Mouse (Mus musculus) large intestine, adult 2 months (tissue): ENCODE data around the gene Cep44. TPM values are rescaled to one million over a fixed set of nuclear protein-coding genes. Genes with fewer than 3 reads are reported as not detected.

Experiments
- DNase-seq: peaks from one replicate; pipeline ENCODE4 v3.0.0-alpha.2; 2012; ENCODE audit warnings: low read depth, low spot score
- WGBS: fragments of 180-500 bp; shearing (Covaris S2); methylation state at CpG from one replicate; pipeline ENCODE4 v1.1.7; 2018; 5-methylcytosine and 5-hydroxymethylcytosine counted together
- polyA plus RNA-seq: library from polyadenylated mRNA; depleted of rRNA; stranded (reverse); fragments of >200 nt; gene quantifications from 2 replicates; pipeline ENCODE4 v1.2.3, GENCODE M21; 2012; rRNA removed

The Cep44 gene
- 5.7 and 7.4 TPM in 2 replicates for polyA plus RNA-seq

- under 1% methylated on average over 53 of the region's 53 CpGs for WGBS
- DNase-seq = peak; percentile 70
Observed at GRCm38 (mm10) chr8:56550558-56551360, at the start of gene Cep44, which contains the start of gene Fbxo8. Gene Cep44, minus strand, starts transcription at chr8:56551047. Gene Fbxo8, plus strand, starts transcription at chr8:56551090.

- WGBS = 96% methylated on average over 5 of the region's 5 CpGs
- DNase-seq = no peak
Observed at GRCm38 (mm10) chr8:56591502-56591901, 40.7 kb upstream of the Cep44 start.

GRCm38 (mm10) chr8:56591084-56591483 lies 40.2 kb upstream of the Cep44 start:
- no peak for DNase-seq
- WGBS = 78% methylated on average over 1 of the region's 1 CpGs

GRCm38 (mm10) chr8:56589004-56589403 lies 38.2 kb upstream of the Cep44 start:
- no peak for DNase-seq
- WGBS = 36% methylated on average over 2 of the region's 2 CpGs

- DNase-seq = no peak
Observed at GRCm38 (mm10) chr8:56582841-56583240, 32.0 kb upstream of the Cep44 start.

- 92% methylated on average over 4 of the region's 4 CpGs for WGBS
- DNase-seq = no peak
Observed at GRCm38 (mm10) chr8:56580918-56581317, 30.1 kb upstream of the Cep44 start.

- DNase-seq = no peak
- WGBS = 95% methylated on average over 9 of the region's 9 CpGs
Observed at GRCm38 (mm10) chr8:56566856-56567255, 16.0 kb upstream of the Cep44 start.

- no peak for DNase-seq
- 63% methylated on average over 4 of the region's 4 CpGs for WGBS
Observed at GRCm38 (mm10) chr8:56564399-56565047, 13.7 kb upstream of the Cep44 start.

- 61% methylated on average over 5 of the region's 5 CpGs for WGBS
- DNase-seq = no peak
Observed at GRCm38 (mm10) chr8:56552551-56553103, 1.8 kb upstream of the Cep44 start.

- DNase-seq = peak; percentile 1
- 8% methylated on average over 10 of the region's 10 CpGs for WGBS
Observed at GRCm38 (mm10) chr8:56552045-56552444, 1.2 kb upstream of the Cep44 start.

- WGBS = under 1% methylated on average over 28 of the region's 28 CpGs
- DNase-seq = peak; percentile 90
Observed at GRCm38 (mm10) chr8:56551361-56551852, 560 bp upstream of the Cep44 start.

- 93% methylated on average over 2 of the region's 2 CpGs for WGBS
- no peak for DNase-seq
Observed at GRCm38 (mm10) chr8:56547866-56548265, 3.0 kb downstream of the Cep44 start.

GRCm38 (mm10) chr8:56540706-56541105 lies 10.1 kb downstream of the Cep44 start:
- no peak for DNase-seq
- WGBS = 84% methylated on average over 7 of the region's 7 CpGs

- WGBS = 4% methylated on average over 3 of the region's 3 CpGs
- peak; percentile 32 for DNase-seq
Observed at GRCm38 (mm10) chr8:56530359-56530758, 20.5 kb downstream of the Cep44 start.

GRCm38 (mm10) chr8:56528869-56529268 lies 22.0 kb downstream of the Cep44 start:
- DNase-seq = no peak
- WGBS = 76% methylated on average over 6 of the region's 6 CpGs

GRCm38 (mm10) chr8:56521051-56521450 lies 29.8 kb downstream of the Cep44 start:
- WGBS = 79% methylated on average over 4 of the region's 4 CpGs
- DNase-seq = no peak

- DNase-seq = no peak
- whole genome bisulfite sequencing = 82% methylated on average over 2 of the region's 2 CpGs
Observed at GRCm38 (mm10) chr8:56520249-56520648, 30.6 kb downstream of the Cep44 start.

GRCm38 (mm10) chr8:56518848-56519247 lies 32.0 kb downstream of the Cep44 start:
- DNase-seq = no peak
- WGBS = 33% methylated on average over 6 of the region's 6 CpGs

GRCm38 (mm10) chr8:56508952-56509479 lies 41.8 kb downstream of the Cep44 start:
- DNase-seq = no peak
- 68% methylated on average over 4 of the region's 4 CpGs for whole genome bisulfite sequencing

GRCm38 (mm10) chr8:56508318-56508951 lies 42.4 kb downstream of the Cep44 start:
- WGBS = 48% methylated on average over 3 of the region's 3 CpGs
- DNase-seq = no peak
